Mouse (Mus musculus): ENCODE data around the gene Wwc2.

Gene Wwc2

DNA sequence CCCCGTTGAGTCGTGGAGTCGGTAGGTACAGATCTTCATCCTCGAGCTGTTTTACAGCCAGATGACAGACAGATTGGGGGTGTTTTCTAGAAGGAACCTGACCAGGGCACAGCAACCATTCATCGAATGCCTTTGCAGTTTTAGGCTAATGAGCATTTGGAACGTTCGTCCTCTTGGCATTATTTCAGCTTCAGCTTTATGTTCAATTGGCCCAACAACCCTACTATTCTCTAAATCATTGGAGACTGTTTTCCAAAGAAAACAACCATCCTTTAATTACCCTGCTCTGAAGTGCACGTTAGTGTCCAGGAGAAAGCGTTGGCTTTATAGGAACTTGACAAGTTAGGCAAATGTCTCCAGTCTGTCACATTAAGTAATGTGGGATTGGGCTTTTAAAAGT, 54.3 kb downstream of the Wwc2 start:
- no peak for DNase-seq

DNA sequence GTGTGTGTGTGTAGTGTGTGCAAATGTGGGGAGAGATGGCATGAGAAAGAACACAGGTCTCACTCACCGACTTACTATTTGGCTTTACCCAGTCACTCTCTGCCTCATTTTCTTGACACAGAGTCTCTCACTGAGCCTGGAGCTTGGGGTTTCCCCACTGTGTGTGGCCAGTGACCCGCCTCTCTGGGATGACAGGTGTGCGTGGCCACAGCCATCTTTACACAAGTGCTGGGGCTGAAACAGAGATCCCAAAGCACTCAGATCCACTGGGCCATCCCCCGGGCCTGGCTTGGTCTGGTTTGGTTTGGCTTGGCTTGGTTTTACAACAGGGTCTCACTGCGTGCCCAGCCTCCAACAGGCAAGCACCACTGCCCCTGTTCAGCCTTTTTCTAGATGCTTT, 55.3 kb downstream of the Wwc2 start:
- DNase-seq, result no peak

DNA sequence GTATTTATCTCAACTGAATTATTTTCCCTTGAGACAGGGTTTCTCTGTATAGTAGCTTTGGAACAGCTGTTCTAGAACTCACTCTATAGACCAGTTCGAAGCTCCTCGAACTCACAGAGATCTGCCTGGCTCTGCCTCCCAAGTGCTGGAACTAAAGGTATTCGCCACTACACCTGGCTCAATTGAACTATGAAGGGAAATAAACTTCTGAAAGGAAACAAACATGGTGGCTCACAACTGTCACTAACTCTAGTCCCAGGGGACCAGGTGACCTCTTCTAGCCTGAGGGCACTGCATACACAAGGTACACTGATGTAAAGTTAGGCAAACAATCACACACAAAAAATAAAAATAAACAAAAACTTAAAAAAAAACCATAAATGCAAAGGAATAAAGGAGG, 57.6 kb downstream of the Wwc2 start:
- no peak for DNase-seq

DNA sequence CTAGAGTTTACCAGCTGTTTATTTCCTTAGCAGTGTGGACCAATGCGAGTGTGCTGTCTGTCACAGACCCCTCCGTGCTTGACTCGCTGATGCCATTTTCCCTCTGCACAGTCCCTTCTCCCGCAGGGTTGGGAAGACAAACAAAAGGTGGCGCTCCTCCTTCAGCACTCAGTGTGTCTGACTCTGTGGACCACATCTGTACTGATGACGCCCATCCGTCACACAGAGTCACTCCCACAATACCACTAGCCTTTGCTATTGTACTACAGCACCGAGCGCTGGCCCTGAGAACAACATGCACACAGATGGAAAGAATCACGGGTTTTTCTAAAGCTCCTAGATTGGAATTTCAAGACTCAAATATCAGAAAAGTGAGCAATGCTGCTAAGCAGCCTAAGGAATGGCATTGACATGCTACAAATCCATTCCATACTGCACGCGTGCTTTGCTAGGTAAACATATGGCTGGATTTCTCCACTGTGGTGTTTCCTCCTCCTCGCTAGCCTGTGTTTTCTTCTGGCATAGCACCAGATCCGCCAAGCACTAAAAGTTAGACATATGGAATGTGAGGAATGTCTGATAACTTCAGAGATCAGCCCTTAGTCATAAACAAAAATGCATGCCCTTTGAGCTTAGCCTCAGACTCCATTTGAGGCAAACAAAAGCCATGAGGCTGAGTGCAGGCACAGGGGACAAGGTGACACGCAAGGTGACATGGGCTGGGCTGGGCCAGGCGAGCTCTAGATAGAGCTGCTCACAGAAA, 58.5 kb downstream of the Wwc2 start:
- DNase-seq, result peak; percentile 48

DNA sequence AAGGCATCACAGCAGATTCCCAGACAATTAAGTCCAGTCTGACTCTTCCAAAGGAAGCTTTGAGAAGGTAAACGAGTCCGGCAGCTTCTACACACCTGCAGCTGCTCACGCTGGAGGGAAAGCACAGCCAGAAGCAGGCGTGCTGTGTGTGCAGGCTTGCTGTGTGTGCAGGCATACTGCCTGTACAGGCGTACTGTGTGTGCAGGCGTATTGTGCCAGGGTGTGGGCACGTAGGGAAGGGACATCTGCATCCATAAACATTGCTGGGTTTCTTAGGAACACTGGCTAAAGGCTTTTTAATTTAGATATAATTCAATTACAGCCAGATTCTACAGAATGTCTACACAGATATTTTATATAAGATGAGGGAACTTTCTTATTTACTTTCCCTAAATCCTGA, 59.4 kb downstream of the Wwc2 start:
- DNase-seq, result no peak

DNA sequence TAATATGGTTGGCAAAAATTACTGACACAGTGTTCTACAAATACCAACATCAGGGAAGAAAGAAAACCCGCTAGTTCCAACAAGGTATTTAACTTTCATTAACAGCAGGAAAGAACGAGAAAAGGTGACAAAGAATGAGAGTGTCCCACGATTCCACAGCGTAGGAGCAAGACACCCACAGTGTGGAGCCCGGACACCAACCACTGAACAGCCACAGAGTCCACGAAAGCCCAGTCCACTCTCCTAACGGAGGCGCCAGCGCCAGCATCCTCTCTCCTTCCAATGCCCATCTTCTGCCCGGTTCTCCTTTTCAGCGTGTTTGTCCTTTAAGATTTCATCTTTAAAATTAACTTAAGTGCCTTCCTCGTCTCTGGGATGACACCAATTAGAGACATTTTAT, 61.1 kb downstream of the Wwc2 start:
- DNase-seq, result no peak

DNA sequence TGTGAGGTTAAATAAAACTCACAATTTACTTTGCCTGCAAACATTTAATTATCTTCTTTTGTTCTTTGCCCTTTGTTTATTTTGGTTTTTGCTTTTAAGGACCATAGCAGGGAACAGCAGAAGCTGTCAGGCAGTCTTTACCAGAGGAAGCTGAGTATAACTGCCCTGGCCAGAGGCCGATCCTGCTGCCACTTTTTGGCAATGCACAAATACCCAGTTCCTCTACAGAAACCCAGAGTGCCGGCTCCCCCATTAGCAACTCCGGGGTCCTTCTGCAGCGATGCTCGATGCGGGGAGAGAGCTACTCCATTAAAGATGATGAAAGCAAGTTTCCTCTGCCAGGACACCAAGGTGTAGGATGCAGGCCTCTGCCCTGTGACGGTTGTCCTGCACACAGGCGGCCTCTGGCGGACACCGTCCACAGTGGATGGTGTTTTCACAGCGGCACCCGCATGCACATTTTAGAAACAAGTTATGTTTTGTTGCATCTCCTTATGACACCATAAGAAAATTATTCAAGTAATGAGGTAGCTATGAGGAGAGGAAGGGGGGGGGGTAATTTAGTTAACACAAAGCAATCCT, 62.0 kb downstream of the Wwc2 start:
- DNase-seq, result no peak

DNA sequence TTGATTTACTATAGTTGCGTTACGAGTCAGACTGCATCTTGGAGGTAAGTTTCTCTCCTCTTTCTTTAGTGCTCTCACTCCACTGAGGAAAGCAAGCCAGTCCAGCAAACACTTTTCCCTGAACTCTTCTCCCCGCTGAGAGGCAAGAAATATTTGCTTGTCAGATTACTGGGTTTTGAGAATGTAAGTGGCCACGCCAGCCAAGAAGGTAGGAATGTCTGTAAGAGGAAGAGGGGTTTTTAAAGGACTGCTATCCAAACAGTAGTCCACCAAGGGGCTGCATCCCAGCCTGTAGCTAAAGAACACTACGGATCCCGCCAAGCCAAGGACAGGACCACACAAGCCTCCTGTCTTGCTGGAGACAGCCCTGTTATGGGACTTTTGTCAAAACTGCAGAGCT, 65.8 kb downstream of the Wwc2 start:
- DNase-seq, result no peak

DNA sequence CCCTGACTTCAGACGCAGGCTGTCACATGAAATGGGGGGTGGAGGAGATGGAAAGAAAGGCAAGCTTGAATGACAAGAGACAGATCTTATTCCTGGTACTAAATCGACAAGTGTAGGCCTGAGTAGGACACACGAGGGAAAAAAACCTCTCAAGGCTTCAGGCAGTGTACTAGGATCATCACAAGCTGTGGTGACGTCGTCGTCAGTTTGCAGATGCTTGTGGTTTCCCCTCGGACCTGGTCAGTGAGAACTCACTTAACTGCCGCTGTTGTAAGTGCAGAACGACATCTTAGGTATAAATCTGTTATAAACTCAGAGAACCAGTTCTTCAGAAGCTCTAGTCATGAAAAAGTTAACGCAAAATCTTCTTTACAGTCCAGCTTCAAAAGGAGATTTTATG, 67.9 kb downstream of the Wwc2 start:
- DNase-seq, result no peak

DNA sequence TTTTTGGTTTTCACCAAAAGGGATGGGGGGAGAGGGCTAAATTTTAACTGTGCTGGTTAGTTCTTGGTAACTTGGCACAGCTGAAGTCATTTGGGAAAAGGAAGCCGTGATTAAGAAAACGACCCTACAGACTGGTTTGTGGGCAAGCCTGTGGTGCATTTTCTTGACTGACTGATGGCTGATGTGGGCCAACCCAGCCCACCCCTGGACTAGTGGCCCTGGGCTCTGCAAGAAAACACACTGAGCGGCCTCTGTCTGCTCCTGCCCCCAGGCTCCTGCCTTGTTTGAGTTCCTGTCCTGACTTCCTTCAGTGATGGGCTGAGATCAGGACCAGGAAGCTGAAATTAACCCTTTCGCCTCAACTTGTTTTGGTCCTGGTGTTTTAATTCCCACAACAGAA, 68.7 kb downstream of the Wwc2 start:
- no peak for DNase-seq

DNA sequence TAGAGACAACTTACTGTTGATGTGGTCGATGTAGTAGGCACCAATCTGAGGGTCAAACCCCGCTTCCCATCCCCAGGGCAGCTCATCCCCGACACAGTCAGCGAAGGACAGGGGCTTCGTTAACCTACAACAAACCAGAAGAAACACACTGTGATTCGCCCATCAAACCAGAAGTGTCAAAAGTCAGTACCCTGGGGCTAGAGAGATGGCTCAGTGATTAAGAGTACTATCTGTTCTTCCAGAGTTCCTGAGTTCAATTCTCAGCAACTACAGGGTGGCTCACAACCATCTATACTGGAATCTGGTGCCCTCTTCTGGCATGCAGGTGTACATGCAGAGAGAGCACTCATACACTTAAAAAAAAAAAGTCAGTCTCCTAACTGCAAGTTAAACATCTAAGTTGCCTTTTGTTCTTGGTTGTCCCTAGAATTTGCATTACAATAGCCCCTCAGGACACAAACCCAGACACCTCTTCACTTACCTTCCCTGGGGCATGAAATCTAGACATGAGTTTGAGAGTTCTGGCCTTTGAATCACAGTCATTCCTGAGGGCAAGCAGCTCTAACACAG, 70.1 kb downstream of the Wwc2 start:
- DNase-seq, result no peak

DNA sequence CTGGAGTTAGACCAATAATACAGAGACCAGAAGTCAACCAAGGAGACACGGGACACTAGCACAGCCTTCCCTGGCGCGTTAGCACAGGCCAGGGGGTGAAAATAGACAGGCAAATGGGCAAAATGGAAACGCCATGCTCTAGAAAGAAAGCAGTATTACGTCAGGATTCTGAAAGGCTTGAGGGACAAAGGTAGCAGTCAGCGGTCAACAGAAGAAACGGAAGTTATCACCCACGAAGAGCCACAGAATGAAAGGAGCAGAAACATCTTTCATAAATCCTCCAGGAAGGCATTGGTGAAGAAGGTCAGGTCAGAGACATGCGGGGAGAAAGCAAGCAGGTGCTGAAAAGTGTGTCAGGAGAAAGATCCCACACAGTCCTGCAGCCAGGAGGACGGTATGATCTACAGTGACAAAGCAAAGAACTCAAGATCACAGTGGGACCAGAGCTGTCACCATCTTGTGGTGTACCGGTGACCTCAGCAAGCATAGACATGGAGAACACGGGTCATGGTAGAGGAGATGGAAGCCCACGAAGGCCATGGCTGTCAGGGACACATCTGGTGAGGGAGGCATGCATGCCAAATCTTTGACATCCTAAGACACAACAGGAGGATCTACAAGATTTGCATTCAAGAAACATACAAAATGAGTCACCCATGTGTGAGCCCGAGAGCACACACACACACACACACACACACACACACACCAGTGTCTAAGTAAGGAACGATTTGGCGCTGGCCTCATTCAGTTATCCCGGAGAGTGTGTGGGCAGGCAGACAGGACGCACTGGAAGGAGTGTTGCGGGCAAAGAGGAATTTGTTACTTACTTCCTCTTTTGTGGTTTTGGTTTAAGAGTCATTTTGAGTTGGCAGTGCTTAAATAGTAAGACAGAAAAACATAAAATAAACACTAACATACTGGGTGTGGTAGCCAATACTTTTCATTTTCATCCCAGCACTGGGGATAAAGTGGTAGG, 73.4 kb downstream of the Wwc2 start:
- DNase-seq, result peak; percentile 50

DNA sequence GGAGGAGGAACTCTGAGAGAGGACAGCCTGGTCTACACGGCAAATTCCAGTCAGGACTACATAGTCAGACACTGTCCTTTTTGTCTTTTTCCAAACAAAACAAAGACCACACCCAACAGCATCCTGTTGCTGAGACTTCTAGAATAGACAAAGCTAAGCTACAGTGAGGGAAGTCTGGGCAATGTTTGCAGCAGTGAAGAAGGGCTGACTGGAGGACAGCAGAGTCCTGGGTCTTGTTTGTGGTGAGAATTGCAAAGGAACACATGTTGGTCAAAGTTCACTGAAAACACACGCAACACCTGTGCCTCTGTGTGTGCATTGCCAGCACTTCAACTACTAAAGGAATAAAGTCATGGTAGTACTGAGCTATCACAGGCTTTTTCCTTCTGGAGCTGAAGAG, 75.2 kb downstream of the Wwc2 start:
- DNase-seq, result no peak

DNA sequence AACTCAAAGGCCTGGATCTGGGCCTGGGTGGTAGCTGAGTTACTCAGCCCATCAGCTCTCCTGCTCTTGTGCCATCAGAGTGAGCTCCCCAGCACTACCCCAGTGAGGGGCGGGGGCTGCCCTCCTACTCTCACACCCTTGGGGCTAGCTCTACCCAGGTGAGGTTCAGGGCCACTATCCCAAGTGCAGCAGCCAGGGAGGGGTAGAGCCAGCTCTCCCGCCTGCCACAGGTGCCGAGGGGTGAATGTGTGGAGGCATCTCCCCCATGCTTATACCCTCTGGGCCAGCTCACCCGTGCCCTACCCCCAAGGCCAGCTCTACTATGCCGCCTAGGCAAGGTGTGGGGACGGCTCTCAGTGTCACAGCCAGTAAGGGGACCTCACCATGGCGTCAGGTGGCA, 75.8 kb downstream of the Wwc2 start:
- no peak for DNase-seq

DNA sequence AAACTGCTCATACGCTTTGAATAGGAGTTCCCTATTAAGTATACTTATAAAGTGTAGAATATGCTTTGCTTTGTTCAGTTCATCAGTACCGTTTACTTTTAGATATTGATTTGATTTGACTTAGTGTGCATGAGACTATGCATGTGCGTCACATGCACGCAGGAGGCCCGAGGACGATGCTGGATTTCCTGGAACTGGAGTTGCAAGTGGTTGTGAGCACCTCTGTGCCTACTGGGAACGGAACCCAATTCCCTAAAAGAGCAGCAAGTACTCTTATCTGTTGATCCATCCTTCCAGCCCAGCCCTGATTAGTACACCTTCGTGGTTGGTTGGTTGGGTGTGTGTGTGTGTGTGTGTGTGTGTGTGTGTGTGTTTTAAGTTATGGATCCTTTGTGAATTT, 76.6 kb downstream of the Wwc2 start:
- no peak for DNase-seq

DNA sequence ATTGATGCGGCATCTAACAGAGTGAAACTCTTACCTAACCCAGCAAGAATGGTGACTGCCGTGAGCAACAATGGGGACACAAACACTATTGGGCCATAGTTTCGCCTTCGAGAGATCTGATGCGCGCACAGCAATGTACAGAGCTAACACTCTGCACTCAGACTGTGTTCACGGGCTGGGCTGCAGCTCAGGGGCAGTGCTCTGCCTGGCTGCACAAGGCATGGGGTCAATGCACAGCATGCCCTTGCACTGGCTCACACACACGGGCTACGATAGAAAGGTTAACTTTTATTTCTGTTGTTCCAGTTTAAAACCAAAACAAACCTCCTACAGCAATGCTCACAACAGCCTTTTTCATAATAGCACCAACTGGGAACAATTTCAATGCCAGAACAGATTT, 77.1 kb downstream of the Wwc2 start:
- DNase-seq, result no peak

DNA sequence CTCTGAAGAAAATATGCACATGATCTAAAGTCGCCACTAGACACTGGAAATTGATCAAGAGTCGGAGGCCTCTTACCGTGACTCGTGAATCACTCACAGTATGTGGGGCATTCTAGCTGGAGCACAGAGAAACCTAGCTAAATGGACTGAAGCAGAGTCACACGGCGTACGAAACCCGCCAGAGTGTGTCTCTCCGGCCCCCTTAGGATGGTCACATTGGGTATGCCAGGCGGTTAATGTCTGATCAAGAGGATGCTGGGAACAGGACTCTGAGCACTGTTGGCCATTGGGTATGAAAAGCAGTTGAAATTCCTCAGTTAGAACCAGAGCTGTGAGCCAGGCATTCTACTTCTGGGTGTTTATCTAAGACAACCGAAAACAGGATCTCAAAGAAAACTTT, 81.0 kb downstream of the Wwc2 start:
- no peak for DNase-seq

DNA sequence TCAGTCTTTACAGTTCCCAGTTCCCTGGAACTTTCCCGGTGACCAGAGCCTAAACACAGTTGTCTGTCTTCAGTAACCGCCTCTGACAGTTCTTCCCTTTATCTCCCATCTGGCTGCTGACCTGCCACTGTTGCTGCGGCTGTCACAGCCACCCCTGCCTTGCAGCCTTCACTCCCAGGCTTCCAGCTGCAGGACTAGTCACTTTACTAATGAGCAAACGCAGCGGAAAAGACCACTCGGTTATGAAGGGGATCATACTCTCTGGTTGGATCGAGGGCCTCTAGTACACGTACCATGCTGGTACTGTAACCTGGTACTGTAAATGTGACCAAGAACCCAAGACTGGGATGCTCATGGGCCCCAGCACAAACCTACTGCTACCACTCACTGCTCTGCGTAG, 83.7 kb downstream of the Wwc2 start:
- no peak for DNase-seq

DNA sequence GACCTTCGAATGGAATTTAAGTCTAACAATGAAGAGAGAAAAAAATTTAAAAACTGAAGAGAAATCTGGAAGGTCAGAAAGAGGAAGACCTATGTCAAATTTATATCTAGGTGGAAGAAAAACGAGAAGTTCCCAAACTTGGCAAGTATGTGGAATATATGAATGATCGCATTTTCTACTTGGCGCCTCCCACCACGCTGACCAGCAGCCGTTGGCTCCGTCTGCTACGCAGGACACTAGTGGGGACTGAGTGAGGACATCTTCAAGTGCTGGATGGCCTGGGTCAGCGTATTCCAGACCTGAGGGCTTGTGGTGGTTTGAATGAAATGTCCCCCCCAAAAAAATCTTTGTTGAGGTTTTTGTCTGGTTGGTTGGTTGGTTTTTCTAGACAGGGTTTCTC, 84.6 kb downstream of the Wwc2 start:
- no peak for DNase-seq

DNA sequence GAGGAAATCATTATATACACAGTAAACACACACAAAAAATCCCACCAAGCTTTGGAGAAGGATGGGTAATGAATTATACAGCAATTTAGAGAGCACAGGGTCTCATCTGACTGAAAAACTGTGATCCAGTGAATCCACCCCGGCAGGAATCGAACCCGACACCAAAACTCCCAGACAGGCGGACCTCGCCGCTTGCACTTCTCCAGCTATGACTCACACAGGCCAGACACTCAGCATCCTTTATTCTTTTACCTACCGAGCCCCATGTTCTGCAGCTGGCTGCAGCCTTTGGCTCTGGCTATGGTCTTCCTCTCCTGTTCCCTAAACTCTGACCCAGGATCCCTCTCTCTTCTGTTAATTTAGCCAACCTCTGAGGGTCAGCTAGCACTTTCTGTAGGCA, 85.5 kb downstream of the Wwc2 start:
- no peak for DNase-seq

DNA sequence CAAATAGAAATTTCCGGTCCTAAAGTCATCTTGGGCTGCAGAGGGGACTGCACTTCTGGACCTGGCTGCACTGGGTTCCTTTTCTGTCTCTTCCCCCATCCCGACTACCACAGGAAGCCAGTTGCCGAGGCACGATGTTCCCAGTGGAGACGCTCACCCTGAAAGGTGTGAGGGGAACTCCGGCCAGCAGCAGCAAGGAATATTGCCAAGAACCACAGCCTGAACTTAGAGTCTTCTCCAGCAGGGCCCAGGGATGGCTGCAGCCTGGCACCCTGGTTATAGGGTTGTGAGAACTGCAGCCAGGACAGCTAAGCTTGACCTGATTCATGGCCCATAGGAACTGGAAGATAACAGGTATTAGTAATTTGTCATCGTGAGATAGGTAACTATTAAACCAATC, 86.7 kb downstream of the Wwc2 start:
- no peak for DNase-seq

DNA sequence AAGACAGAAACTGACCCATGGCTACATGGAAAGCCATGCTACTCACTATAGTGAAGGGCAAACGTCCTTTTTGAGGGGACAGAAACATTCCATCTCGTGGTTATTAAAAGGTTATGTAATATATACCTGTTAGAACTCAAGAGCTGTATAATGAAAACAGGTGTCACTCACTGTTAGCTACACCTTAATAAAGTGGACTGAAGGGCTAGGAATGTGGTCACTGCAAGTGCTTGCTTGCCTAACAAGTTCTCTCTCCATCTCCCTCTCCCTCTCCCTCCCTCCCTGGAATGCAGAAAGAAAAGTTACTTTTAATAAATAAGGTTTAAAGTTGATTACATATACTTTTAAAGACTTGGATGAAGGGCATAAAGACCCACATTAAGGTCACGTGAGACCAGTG, 88.0 kb downstream of the Wwc2 start:
- no peak for DNase-seq

DNA sequence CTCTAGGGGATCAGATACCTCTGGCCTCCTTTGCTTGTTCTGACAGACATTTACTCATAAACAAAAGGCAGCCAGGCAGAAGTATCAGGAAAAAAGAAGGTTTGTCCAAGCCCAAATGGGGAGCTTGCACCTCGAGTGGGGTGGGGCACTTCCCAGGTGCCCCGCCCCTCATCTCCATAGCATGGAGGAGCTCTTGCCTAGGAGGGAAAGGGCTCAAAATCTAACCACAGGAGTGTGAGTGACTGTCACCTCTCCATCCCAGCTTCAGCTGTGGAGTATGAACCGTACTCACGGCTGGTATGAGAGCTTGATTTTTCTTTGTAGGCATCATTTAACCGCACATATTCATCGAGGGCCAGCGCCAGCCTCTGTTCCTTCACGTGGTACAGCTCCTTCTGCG, 90.4 kb downstream of the Wwc2 start:
- DNase-seq, result no peak

DNA sequence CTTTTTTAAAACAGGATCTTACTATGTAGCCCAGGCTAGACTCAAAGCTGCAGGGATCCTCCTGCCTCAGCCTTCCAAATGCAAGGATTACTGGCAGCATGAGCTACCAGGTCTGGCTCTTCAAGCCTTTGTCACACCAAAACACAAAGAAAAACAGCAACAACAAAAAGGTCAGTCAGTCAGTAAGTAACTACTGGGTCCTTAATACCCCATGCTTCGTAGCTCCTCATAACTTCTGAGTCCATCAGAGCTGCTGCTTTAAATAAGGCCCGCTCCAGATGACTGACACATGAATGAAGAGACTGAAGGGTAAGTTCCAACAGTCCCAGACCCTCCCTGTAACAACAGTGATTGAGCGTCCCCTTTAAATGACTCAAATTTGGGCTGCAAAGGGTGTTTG, 90.8 kb downstream of the Wwc2 start:
- DNase-seq, result no peak

All from right cerebral cortex, adult 18-20 months (tissue).